Comparison of ENCODE assay signal across 15 mouse cellular contexts in genomic region chr7:109944421-109945034, GRCm38 (mm10). TPM values are rescaled to one million over a fixed set of nuclear protein-coding genes. Genes with fewer than 3 reads are reported as not detected.
DNase-seq lines count a peak whose midpoint lies in the region; ATAC-seq and TF ChIP-seq lines count a peak whose summit lies in the region.
"Had no signal": no experiment of that assay in that cellular context is flagged by ENCODE, and none has a peak within 500 bp of the region (broad histone marks: within the 10 kb centered on the region; RNA-seq: fewer than 3 reads in every experiment).

No protein-coding gene starts in this region.

- no peak for TF ChIP-seq CTCF in hindbrain, postnatal 0 days (IDR thresholded peaks at IDR 0.05; ENCODE audit: low read depth)
- no peak for TF ChIP-seq CTCF in lung, adult 2 months (IDR thresholded peaks at IDR 0.05; ENCODE audit: insufficient read depth, low read length)
- TF ChIP-seq CTCF in stomach, postnatal 0 days (IDR thresholded peaks at IDR 0.05; ENCODE audit: low read depth) = no peak
- no peak for TF ChIP-seq CTCF in left cerebral cortex, adult 2 months (IDR thresholded peaks at IDR 0.05)

- no peaks in the 10 kb centered on the region for H3K27me3 ChIP-seq in forebrain, embryonic 12.5 days
- H3K27me3 ChIP-seq in forebrain, embryonic 14.5 days (replicated peaks; ENCODE audit: control insufficient read depth, insufficient read depth, low read length) = no peaks in the 10 kb centered on the region
- no peaks in the 10 kb centered on the region for H3K27me3 ChIP-seq in hindbrain, postnatal 0 days (ENCODE audit: insufficient read depth, low read length)
- no peaks in the 10 kb centered on the region for H3K27me3 ChIP-seq in hindbrain, embryonic 13.5 days
- H3K27me3 ChIP-seq in stomach, postnatal 0 days (ENCODE audit: control insufficient read depth, insufficient read depth, low read length) = no peaks in the 10 kb centered on the region
- H3K27me3 ChIP-seq: liver, embryonic 15.5 days had no signal

- intact Hi-C loops in left cerebral cortex, adult 2 months (cut with DNase I) = no loop called here

- no peak overlapping the region for H3K4me2 ChIP-seq in forebrain, embryonic 12.5 days
- H3K4me2 ChIP-seq in forebrain, embryonic 14.5 days (ENCODE audit: low read length) = no peak overlapping the region
- no peak overlapping the region for H3K4me2 ChIP-seq in hindbrain, postnatal 0 days (ENCODE audit: low read depth, low read length)
- H3K4me2 ChIP-seq in hindbrain, embryonic 13.5 days = no peak overlapping the region
- no peak overlapping the region for H3K4me2 ChIP-seq in stomach, postnatal 0 days (replicated peaks; ENCODE audit: low read depth)
- H3K4me2 ChIP-seq: hindbrain, embryonic 14.5 days; liver, embryonic 15.5 days had no signal

- no peaks in the 10 kb centered on the region for H3K9me3 ChIP-seq in forebrain, embryonic 12.5 days
- H3K9me3 ChIP-seq in forebrain, embryonic 14.5 days (replicated peaks; ENCODE audit: control insufficient read depth, low read length) = no peaks in the 10 kb centered on the region
- no peaks in the 10 kb centered on the region for H3K9me3 ChIP-seq in hindbrain, postnatal 0 days (ENCODE audit: low read length)
- no peaks in the 10 kb centered on the region for H3K9me3 ChIP-seq in hindbrain, embryonic 13.5 days
- H3K9me3 ChIP-seq in stomach, postnatal 0 days (ENCODE audit: control insufficient read depth, low read length) = no peaks in the 10 kb centered on the region
- H3K9me3 ChIP-seq: liver, embryonic 15.5 days; midbrain, embryonic 10.5 days had no signal

- 71% methylated on average over 6 of the region's 6 CpGs for WGBS in forebrain, embryonic 12.5 days
- WGBS in forebrain, embryonic 14.5 days = 69% methylated on average over 6 of the region's 6 CpGs
- WGBS in hindbrain, postnatal 0 days = 53% methylated on average over 6 of the region's 6 CpGs
- WGBS in hindbrain, embryonic 13.5 days = 64% methylated on average over 6 of the region's 6 CpGs
- whole genome bisulfite sequencing in lung, adult 2 months = 45% methylated on average over 6 of the region's 6 CpGs
- WGBS in stomach, postnatal 0 days = 41% methylated on average over 6 of the region's 6 CpGs

- H3K9ac ChIP-seq in forebrain, embryonic 12.5 days = no peak overlapping the region
- no peak overlapping the region for H3K9ac ChIP-seq in forebrain, embryonic 14.5 days (ENCODE audit: low read length)
- H3K9ac ChIP-seq in hindbrain, postnatal 0 days (replicated peaks; ENCODE audit: low read length) = no peak overlapping the region
- H3K9ac ChIP-seq in hindbrain, embryonic 13.5 days = no peak overlapping the region
- H3K9ac ChIP-seq in stomach, postnatal 0 days (ENCODE audit: low read length) = no peak overlapping the region
- H3K9ac ChIP-seq: hindbrain, embryonic 14.5 days; liver, embryonic 15.5 days had no signal

- H3K4me3 ChIP-seq in forebrain, embryonic 12.5 days (replicated peaks) = no peak overlapping the region
- no peak overlapping the region for H3K4me3 ChIP-seq in forebrain, embryonic 14.5 days (ENCODE audit: low read depth, low read length)
- H3K4me3 ChIP-seq in hindbrain, postnatal 0 days (ENCODE audit: low read length) = no peak overlapping the region
- H3K4me3 ChIP-seq in hindbrain, embryonic 13.5 days = no peak overlapping the region
- no peak overlapping the region for H3K4me3 ChIP-seq in lung, adult 2 months (replicated peaks; ENCODE audit: extremely low read depth, low read depth, low read length)
- H3K4me3 ChIP-seq in stomach, postnatal 0 days (ENCODE audit: low read depth, low read length) = no peak overlapping the region
- no peak overlapping the region for H3K4me3 ChIP-seq in left cerebral cortex, adult 2 months
- H3K4me3 ChIP-seq: liver, embryonic 15.5 days; midbrain, embryonic 10.5 days had no signal

- TF ChIP-seq EP300 in stomach, postnatal 0 days (optimal IDR thresholded peaks at IDR 0.05) = no peak

- no peak for ATAC-seq in forebrain, embryonic 12.5 days (ENCODE audit: low FRiP score)
- ATAC-seq in forebrain, embryonic 14.5 days = no peak
- ATAC-seq in hindbrain, postnatal 0 days = no peak
- no peak for ATAC-seq in hindbrain, embryonic 13.5 days (ENCODE audit: low FRiP score)
- ATAC-seq in stomach, postnatal 0 days (ENCODE audit: low FRiP score, low TSS enrichment) = peak; percentile 38; the same call in 1 of the 2 replicates

- H3K4me1 ChIP-seq in forebrain, embryonic 12.5 days = 0 out of 2 replicates have a peak, but pooled peaks cover 7% of the 10 kb centered on the region
- no peaks in the 10 kb centered on the region for H3K4me1 ChIP-seq in forebrain, embryonic 14.5 days (ENCODE audit: control insufficient read depth, insufficient read depth, low read length)
- H3K4me1 ChIP-seq in hindbrain, postnatal 0 days (ENCODE audit: insufficient read depth, low read length) = 0 out of 2 replicates have a peak, but pooled peaks cover 5% of the 10 kb centered on the region
- peaks cover 14% of the 10 kb centered on the region for H3K4me1 ChIP-seq in hindbrain, embryonic 13.5 days (replicated peaks)
- peaks cover 17% of the 10 kb centered on the region for H3K4me1 ChIP-seq in lung, adult 2 months (ENCODE audit: control insufficient read depth, insufficient read depth, low read length)
- no peaks in the 10 kb centered on the region for H3K4me1 ChIP-seq in stomach, postnatal 0 days (replicated peaks; ENCODE audit: control insufficient read depth, insufficient read depth)

- TF ChIP-seq POLR2A in lung, adult 2 months (IDR thresholded peaks at IDR 0.05; ENCODE audit: borderline replicate concordance, extremely low read depth, low read depth, low read length) = no peak

- no peaks in the 10 kb centered on the region for H3K36me3 ChIP-seq in forebrain, embryonic 12.5 days (replicated peaks)
- H3K36me3 ChIP-seq in forebrain, embryonic 14.5 days (ENCODE audit: control insufficient read depth, insufficient read depth, low read length) = no peaks in the 10 kb centered on the region
- no peaks in the 10 kb centered on the region for H3K36me3 ChIP-seq in hindbrain, postnatal 0 days (ENCODE audit: insufficient read depth, low read length)
- H3K36me3 ChIP-seq in hindbrain, embryonic 13.5 days = peaks cover 3% of the 10 kb centered on the region; the same call in 1 of the 2 replicates
- no peaks in the 10 kb centered on the region for H3K36me3 ChIP-seq in stomach, postnatal 0 days (ENCODE audit: control insufficient read depth, insufficient read depth, low read length)
- H3K36me3 ChIP-seq: liver, embryonic 15.5 days had no signal

- DNase-seq in forebrain, embryonic 14.5 days (ENCODE audit: low spot score) = no peak
- DNase-seq in hindbrain, postnatal 0 days (ENCODE audit: low spot score) = no peak
- DNase-seq in lung, postnatal 25 days (ENCODE audit: low spot score) = peak; percentile 27
- no peak for DNase-seq in lung, adult 2 months
- DNase-seq in stomach, postnatal 0 days (ENCODE audit: low spot score) = no peak
- DNase-seq in left cerebral cortex, adult 2 months (ENCODE audit: extremely low spot score in 1 of 2, low spot score in 2 of 2) = no peak
- DNase-seq: cerebellum, postnatal 14 days; gastrocnemius, postnatal 10 days; spleen, adult 18-20 months; thymus, adult 2 months had no signal

- peak overlapping the region; percentile 39; the same call in 1 of the 2 replicates for H3K27ac ChIP-seq in forebrain, embryonic 12.5 days
- no peak overlapping the region for H3K27ac ChIP-seq in forebrain, embryonic 14.5 days (ENCODE audit: low read depth, low read length)
- H3K27ac ChIP-seq in hindbrain, postnatal 0 days = peak overlapping the region; percentile 36; the same call in 1 of the 2 replicates
- no peak overlapping the region; the same call in 1 of the 2 replicates for H3K27ac ChIP-seq in hindbrain, embryonic 13.5 days
- 0 out of 2 replicates have a peak overlapping the region, but pooled peaks have one; percentile 30 for H3K27ac ChIP-seq in stomach, postnatal 0 days (replicated peaks)
- no peak overlapping the region for H3K27ac ChIP-seq in left cerebral cortex, adult 2 months
- H3K27ac ChIP-seq: hindbrain, embryonic 14.5 days; liver, embryonic 15.5 days; midbrain, embryonic 10.5 days had no signal

RNA-seq across cellular contexts. Expression of gene Dennd5a, which starts 15.7 kb away (rescaled TPM):
- 52.2 and 53.6 TPM in 2 replicates for polyA plus RNA-seq in forebrain, embryonic 12.5 days (2016; fragmentation: Nextera tagmentation; extraction: Ambion mirVana)
- polyA plus RNA-seq in forebrain, embryonic 14.5 days (2014; fragmentation: Nextera tagmentation; extraction: Ambion mirVana) = 57.5 and 59.4 TPM in 2 replicates
- 174 and 191 TPM in 2 replicates for total RNA-seq in hindbrain, postnatal 0 days (2014; rRNA removed)
- polyA plus RNA-seq in hindbrain, postnatal 0 days (2015; fragmentation: Nextera tagmentation; extraction: Ambion mirVana) = 29.3 and 32.4 TPM in 2 replicates
- polyA plus RNA-seq in hindbrain, embryonic 13.5 days (2015; fragmentation: Nextera tagmentation; extraction: Ambion mirVana) = 41.6 and 42.5 TPM in 2 replicates
- 122 and 134 TPM in 2 replicates for polyA plus RNA-seq in lung, adult 2 months (2012; rRNA removed)
- polyA plus RNA-seq in stomach, postnatal 0 days (2015; fragmentation: Nextera tagmentation; extraction: Ambion mirVana) = 13.8 and 14.5 TPM in 2 replicates
- total RNA-seq in left cerebral cortex, adult 2 months (2021) = 100 to 1,000 TPM; 214 to 225 TPM

RNA-seq across cellular contexts. Expression of gene Tmem41b, which starts 42.2 kb away (rescaled TPM):
- polyA plus RNA-seq in forebrain, embryonic 12.5 days (2016; fragmentation: Nextera tagmentation; extraction: Ambion mirVana) = 75.8 and 78.8 TPM in 2 replicates
- polyA plus RNA-seq in forebrain, embryonic 14.5 days (2014; fragmentation: Nextera tagmentation; extraction: Ambion mirVana) = 71.8 and 81.5 TPM in 2 replicates
- 56.9 and 59.0 TPM in 2 replicates for total RNA-seq in hindbrain, postnatal 0 days (2014; rRNA removed)
- 58.7 and 59.6 TPM in 2 replicates for polyA plus RNA-seq in hindbrain, postnatal 0 days (2015; fragmentation: Nextera tagmentation; extraction: Ambion mirVana)
- polyA plus RNA-seq in hindbrain, embryonic 13.5 days (2015; fragmentation: Nextera tagmentation; extraction: Ambion mirVana) = 69.5 and 75.6 TPM in 2 replicates
- polyA plus RNA-seq in lung, adult 2 months (2012; rRNA removed) = 23.8 and 26.8 TPM in 2 replicates
- 85.5 and 88.5 TPM in 2 replicates for polyA plus RNA-seq in stomach, postnatal 0 days (2015; fragmentation: Nextera tagmentation; extraction: Ambion mirVana)
- 10 to 100 TPM; 44.7 to 49.9 TPM for total RNA-seq in left cerebral cortex, adult 2 months (2021)

Comparison
In these comparisons a context has a peak if more than half of its experiments do, and no peak if none do; other contexts are left out.
1. H3K27ac ChIP-seq: peak in forebrain, embryonic 12.5 days (single experiment), hindbrain, postnatal 0 days (single experiment) and stomach, postnatal 0 days (single experiment); none in forebrain, embryonic 14.5 days (single experiment), hindbrain, embryonic 13.5 days (single experiment) and left cerebral cortex, adult 2 months (single experiment).